Mouse (Mus musculus): ENCODE measurements around the gene Lpin2. TPM values are rescaled to one million over a fixed set of nuclear protein-coding genes. Genes with fewer than 3 reads are reported as not detected.
A peak's percentile ranks its signal among the peaks of the same experiment; 100 is the strongest.

Gene Lpin2
- total RNA-seq, 1 experiment from 2014 or later = 84.4 TPM

DNA sequence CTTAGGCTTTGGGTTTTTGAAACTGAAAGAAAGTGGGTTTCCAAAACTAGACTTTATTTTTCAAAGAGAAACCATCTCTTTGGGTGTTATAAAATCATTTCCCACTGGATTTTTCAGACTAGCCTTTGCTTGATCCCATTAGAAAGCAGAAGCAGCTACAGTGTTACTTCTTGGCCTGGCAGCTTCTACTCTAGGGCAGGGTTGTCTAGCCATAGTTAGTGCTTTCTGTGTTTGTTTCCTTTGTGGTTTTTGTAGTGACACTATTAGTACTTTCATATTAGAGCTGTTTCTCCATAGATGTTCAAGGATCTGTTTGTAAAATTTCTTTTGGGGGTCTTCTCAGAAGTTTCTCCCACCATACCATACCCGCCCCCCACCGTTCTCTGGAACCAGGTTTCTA lies 33.9 kb downstream of the Lpin2 start:
- ATAC-seq (replicated peaks; ENCODE audit: insufficient number of reproducible peaks, low FRiP score, low TSS enrichment, poor library complexity, severe bottlenecking) = no peak

DNA sequence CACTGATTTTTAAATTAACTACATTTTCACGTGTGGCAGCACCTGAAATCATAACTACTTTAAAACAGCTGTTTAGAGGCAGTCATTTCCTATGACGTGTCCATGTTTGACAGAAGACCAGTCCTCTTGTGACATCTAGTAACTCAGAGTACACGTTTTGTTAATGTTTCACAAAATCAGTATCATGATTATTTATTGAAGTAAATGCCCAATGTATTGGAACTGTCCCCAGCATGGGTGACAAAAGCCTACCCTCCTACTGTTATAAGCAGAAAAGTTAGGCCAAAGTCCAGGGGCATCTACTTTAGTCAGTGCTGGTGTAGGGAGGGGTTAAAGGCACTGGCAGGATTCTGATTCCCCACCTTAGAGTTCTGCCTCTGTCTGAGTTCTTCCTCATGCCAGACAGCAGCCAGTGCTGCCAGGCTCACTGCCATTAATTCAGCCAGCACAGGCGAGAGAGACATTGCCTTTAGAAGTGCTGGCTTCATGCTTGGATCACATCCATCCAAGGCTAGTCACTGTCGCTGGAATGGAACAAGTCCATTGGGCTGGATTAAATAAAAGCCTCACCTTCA lies 34.8 kb downstream of the Lpin2 start:
- ATAC-seq (replicated peaks; ENCODE audit: insufficient number of reproducible peaks, low FRiP score, low TSS enrichment, poor library complexity, severe bottlenecking) = no peak

DNA sequence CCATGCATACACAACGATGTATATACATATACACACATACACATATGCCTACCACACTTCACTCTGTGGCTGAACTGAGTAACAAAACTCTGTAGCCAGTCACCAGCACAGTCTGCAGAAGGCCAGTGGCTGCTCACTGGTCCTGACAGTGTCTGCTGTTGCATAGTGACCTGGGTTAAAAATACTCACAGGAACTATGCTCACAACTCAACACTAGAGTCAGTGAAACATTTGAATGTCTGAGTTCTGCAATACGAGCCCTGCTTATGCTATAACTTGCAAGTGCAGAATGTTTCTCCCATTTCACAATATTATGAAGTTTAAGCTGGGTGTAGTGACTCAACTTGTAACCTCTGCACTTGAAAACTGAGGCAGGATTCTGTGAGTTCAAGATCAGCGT lies 39.0 kb downstream of the Lpin2 start:
- peak; percentile 64 for ATAC-seq (replicated peaks; ENCODE audit: insufficient number of reproducible peaks, low FRiP score, low TSS enrichment, poor library complexity, severe bottlenecking)

- ATAC-seq (replicated peaks; ENCODE audit: insufficient number of reproducible peaks, low FRiP score, low TSS enrichment, poor library complexity, severe bottlenecking) = 0 out of 2 replicates have a peak, but pooled peaks have one; percentile 45
These were observed 41.3 kb downstream of the Lpin2 start for GRCm38 (mm10) chr17:71223676-71224075.

DNA sequence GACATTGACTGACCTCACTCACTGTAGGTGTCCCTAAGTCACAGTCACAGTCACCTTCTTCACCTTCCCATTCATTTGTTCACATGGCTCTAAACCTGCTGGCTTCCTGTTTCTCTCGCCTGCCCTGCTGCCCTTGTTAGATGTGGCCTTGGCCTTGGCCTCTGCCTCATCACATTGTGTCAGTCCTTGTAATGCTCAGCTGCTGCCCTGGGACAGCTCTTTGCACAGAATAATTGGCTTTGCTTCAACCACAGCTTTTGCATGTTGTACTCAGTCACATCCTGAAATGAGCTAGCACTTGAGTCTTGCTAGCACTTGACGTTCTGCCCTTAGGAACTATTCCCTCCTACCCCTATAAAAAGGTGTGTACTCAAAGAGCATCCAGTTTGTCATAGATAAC lies 42.2 kb downstream of the Lpin2 start:
- peak; percentile 52 for ATAC-seq (replicated peaks; ENCODE audit: insufficient number of reproducible peaks, low FRiP score, low TSS enrichment, poor library complexity, severe bottlenecking)

- ATAC-seq (replicated peaks; ENCODE audit: insufficient number of reproducible peaks, low FRiP score, low TSS enrichment, poor library complexity, severe bottlenecking) = peak; percentile 48; the same call in 1 of the 2 replicates
These were observed 42.7 kb downstream of the Lpin2 start for GRCm38 (mm10) chr17:71225091-71225490.

DNA sequence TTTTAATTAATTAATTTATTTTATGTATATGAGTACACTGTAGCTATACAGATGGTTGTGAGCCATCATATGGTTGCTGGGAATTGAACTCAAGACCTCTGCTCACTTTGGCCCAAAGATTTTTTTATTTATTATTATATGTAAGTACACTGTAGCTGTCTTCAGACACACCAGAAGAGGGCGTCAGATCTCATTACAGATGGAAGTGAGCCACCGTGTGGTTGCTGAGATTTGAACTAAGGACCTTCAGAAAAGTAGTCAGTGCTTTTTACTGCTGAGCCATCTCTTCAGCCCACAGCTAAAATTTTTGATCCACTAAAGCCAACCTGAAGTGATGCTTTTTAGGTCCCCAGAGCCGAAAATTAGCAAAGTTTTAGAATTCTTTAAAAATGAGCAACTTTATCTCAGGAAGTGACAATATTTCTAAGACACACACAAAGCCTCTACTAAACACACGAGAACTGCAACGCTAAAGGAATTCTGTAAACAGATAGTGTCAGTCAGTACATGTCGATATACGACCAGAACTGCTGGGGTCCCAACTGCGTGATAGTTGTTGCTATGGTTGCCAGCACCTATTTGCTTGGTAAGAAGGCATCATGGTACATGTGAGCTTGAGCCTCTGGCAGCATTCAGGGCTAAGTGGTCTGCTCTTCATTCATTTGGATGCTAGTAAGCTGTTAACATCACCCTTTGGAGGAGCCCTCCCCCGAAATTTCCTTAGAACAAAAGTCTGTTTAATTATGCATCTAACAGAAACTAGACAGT lies 45.0 kb downstream of the Lpin2 start:
- ATAC-seq (replicated peaks; ENCODE audit: insufficient number of reproducible peaks, low FRiP score, low TSS enrichment, poor library complexity, severe bottlenecking) = no peak

DNA sequence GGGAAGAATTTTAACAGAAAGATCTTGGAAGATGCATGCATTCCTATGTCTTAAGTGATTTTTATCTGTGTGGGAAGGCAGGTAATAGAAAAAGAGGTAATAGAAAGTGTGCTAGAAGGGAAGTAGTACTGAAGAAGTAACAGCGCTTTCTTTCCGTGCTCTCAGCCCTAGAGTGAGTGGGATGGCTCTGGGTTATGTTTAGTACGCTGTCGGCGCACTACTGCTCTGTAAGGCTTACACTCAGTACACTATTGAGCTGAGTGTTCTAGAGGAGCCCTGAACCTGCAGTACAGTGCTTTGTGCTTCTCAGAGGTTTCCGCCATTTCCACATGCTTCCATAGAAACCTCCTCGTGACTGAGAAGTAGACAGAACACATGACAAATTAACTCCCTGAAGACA lies 46.3 kb downstream of the Lpin2 start:
- no peak for ATAC-seq (replicated peaks; ENCODE audit: insufficient number of reproducible peaks, low FRiP score, low TSS enrichment, poor library complexity, severe bottlenecking)

- peak; percentile 35; the same call in 1 of the 2 replicates for ATAC-seq (replicated peaks; ENCODE audit: insufficient number of reproducible peaks, low FRiP score, low TSS enrichment, poor library complexity, severe bottlenecking)
These were observed 47.8 kb downstream of the Lpin2 start for GRCm38 (mm10) chr17:71230108-71230709.

GRCm38 (mm10) chr17:71231998-71232397 lies 49.6 kb downstream of the Lpin2 start:
- ATAC-seq (replicated peaks; ENCODE audit: insufficient number of reproducible peaks, low FRiP score, low TSS enrichment, poor library complexity, severe bottlenecking) = no peak

- no peak for ATAC-seq (replicated peaks; ENCODE audit: insufficient number of reproducible peaks, low FRiP score, low TSS enrichment, poor library complexity, severe bottlenecking)
These were observed 50.9 kb downstream of the Lpin2 start for GRCm38 (mm10) chr17:71233210-71233609.

DNA sequence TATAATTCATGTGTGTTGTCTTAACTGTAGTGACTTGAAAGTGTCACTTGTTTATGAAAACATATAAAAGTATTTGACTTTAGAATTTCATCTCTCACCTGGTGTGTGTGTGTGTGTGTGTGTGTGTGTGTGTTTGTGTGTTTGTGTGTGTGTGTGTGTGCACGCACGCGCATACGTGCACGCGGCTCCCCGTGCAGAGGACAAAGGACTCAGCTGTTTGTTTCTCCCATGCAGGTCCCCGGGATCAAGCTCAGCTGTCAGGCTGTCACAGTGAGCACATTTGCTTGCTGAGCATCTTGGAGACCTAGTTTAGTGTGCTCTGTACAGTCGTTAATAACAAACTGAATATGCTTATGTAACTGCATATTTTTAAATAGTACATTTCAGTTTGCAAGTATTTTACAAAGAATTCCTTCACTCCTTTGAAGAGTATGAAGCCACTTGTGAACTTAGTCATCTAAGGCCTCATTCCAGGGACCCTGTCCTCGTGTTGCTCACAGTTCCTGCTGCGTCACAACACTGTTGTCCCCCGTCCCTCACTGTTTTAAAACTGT lies 51.8 kb downstream of the Lpin2 start:
- ATAC-seq (replicated peaks; ENCODE audit: insufficient number of reproducible peaks, low FRiP score, low TSS enrichment, poor library complexity, severe bottlenecking) = no peak

- ATAC-seq (replicated peaks; ENCODE audit: insufficient number of reproducible peaks, low FRiP score, low TSS enrichment, poor library complexity, severe bottlenecking) = no peak
These were observed 53.0 kb downstream of the Lpin2 start for GRCm38 (mm10) chr17:71235229-71235958.

DNA sequence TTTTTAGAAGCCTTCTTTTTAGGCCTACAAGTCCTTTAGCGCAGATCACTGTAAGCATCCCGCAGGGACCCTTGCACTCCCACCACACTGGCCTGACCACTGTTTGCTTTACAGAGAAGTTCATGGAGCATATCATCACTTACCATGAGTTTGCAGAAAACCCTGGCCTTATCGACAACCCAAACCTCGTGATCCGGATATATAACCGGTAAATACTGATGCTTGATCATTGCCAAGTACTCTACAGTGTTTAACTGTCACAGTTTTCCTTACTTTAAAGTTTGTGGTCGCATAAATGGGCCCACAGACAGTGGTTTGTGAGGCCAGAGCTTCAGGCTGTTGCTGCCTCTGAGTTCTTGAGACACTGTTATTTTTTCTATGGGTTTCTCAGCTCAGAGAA lies 56.1 kb downstream of the Lpin2 start:
- no peak for ATAC-seq (replicated peaks; ENCODE audit: insufficient number of reproducible peaks, low FRiP score, low TSS enrichment, poor library complexity, severe bottlenecking)

DNA sequence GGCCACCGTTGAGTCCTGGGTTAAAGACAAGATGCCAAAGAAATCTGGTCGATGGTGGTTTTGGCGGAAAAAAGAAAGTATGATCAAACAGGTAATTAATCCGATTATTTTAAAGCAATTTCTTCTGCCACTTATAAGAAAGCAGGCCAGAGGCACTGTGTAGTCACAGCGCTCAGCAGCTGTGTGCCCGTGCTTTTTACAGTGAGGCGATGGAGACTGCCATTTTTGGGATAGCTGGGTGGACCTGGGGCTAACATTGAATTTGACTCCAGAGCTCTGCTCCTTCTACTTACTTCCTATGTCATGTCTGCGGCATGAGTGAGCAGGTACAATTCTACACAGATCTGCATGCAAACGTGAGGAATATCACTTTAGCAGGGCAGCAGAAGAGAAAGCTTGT lies 58.5 kb downstream of the Lpin2 start:
- ATAC-seq (replicated peaks; ENCODE audit: insufficient number of reproducible peaks, low FRiP score, low TSS enrichment, poor library complexity, severe bottlenecking) = no peak

- no peak; the same call in 1 of the 2 replicates for ATAC-seq (replicated peaks; ENCODE audit: insufficient number of reproducible peaks, low FRiP score, low TSS enrichment, poor library complexity, severe bottlenecking)
These were observed 60.3 kb downstream of the Lpin2 start for GRCm38 (mm10) chr17:71242666-71243065.

- no peak for ATAC-seq (replicated peaks; ENCODE audit: insufficient number of reproducible peaks, low FRiP score, low TSS enrichment, poor library complexity, severe bottlenecking)
These were observed 62.8 kb downstream of the Lpin2 start for GRCm38 (mm10) chr17:71245133-71245532.

DNA sequence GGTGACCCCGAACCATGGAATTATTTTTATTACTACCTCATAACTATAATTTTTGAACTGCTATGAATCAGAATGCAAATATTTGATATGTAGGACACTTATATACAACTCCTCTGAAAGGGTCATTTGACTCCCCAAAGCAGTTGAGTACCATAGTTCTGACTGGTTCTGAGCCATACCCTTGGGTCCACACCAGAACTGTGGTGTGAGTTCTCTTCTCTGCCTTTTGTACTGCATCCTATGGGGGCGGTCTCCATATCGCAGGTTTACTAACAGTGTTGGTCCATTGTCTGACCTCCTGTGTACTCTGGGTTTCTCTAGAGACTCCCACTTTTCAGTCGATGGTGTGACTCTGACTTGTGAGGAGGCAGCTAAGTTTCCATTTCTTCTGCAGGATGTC lies 63.7 kb downstream of the Lpin2 start:
- no peak for ATAC-seq (replicated peaks; ENCODE audit: insufficient number of reproducible peaks, low FRiP score, low TSS enrichment, poor library complexity, severe bottlenecking)

DNA sequence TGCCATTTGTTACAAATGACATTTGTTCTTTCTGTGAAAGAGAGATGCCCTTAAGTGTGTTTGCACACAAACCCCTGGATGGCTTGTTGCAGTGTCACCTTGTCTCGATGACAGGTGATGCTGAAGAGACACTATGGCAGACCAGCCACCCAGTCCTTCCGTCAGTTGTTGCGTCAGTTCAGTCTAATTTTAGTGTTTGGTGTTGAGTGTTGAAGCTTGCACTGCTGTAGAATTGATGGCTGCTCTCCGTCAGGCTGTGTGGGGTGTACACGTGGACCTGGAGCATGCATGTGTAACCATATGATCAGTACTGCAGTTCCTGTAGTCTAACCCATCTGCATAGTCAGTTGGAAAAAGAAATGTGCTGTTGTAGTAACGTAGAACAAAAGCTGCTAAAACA lies 66.6 kb downstream of the Lpin2 start:
- ATAC-seq (replicated peaks; ENCODE audit: insufficient number of reproducible peaks, low FRiP score, low TSS enrichment, poor library complexity, severe bottlenecking) = no peak
